8 mouse cellular contexts compared by ENCODE assay signal in the genomic region with DNA sequence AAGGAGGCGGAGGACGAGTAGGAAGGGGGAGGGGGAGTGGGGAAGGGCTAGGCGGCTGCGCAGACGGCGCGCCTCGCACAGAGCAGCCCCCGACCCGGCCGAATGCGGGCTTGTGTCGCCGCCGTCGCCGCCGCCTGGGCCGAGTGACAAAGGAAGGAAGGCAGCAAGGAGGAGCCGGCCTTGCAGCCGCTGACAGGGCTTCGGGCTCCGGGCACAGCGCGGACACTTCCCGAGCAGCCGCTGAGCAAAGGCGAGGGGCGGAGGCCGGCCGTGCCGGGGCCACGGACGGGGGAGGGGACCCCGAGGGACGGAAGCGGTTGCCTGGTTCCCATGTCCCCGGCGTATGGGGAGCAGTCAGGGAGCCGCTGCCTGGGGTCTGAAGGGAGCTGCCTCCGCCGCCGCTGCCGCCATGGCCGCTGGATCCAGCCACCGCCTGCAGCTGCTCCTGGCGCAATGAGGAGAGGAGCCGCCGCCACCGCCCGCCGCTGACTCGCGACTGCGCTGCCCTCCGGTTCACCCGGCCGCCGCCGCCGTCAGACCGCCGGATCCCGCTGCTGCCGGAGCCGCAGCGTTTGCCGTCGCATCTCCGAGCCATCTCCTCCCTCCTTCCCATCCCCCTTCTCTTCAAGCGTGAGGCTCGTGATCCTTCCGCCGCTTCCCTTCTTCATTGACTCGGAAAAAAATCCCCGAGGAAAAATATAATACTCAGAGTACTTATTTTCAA. TPM values are rescaled to one million over a fixed set of nuclear protein-coding genes. Genes with fewer than 3 reads are reported as not detected.
DNase-seq lines count a peak whose midpoint lies in the region; ATAC-seq and TF ChIP-seq lines count a peak whose summit lies in the region.

No protein-coding gene starts in this region.

- no peak for ATAC-seq in forebrain, embryonic 11.5 days (replicated peaks; ENCODE audit: low FRiP score)

- no peaks in the 10 kb centered on the region for H3K36me3 ChIP-seq in forebrain, embryonic 11.5 days (ENCODE audit: control insufficient read depth, insufficient read depth, low read length)

- DNase-seq in lung, adult 2 months: no peak
- DNase-seq in lung, adult 18-20 months: no peak
- DNase-seq in adipocyte (ENCODE audit: low spot score): peak; percentile 74
- no peak for DNase-seq in forebrain, embryonic 11.5 days (ENCODE audit: low spot score)
- peak; percentile 76 for DNase-seq in liver
- DNase-seq in retina, adult 2 months (ENCODE audit: low read depth, low spot score): peak; percentile 43
- DNase-seq in frontal cortex, postnatal 36 days (ENCODE audit: low spot score in 2 of 2): no peak
- DNase-seq in urinary bladder, postnatal 4 days (ENCODE audit: low spot score in 2 of 2): no peak

- under 1% methylated on average over 76 of the region's 76 CpGs for WGBS in lung, adult 2 months
- WGBS in forebrain, embryonic 11.5 days: under 1% methylated on average over 74 of the region's 76 CpGs

- peak overlapping the region; percentile 100 for H3K27ac ChIP-seq in forebrain, embryonic 11.5 days (ENCODE audit: low read depth, low read length)

- H3K9me3 ChIP-seq in forebrain, embryonic 11.5 days (ENCODE audit: control insufficient read depth, low read length): no peaks in the 10 kb centered on the region

- H3K27me3 ChIP-seq in forebrain, embryonic 11.5 days (ENCODE audit: control insufficient read depth, insufficient read depth, low read length): no peaks in the 10 kb centered on the region

- no peaks in the 10 kb centered on the region; the same call in 1 of the 2 replicates for H3K4me1 ChIP-seq in lung, adult 2 months (ENCODE audit: control insufficient read depth, insufficient read depth, low read length)
- 0 out of 2 replicates have a peak, but pooled peaks cover 1% of the 10 kb centered on the region for H3K4me1 ChIP-seq in forebrain, embryonic 11.5 days (replicated peaks; ENCODE audit: control insufficient read depth, insufficient read depth, low read length)

- H3K4me2 ChIP-seq in forebrain, embryonic 11.5 days (ENCODE audit: low read depth, low read length, severe bottlenecking): peak overlapping the region; percentile 66

- no peak for TF ChIP-seq CTCF in lung, adult 2 months (IDR thresholded peaks at IDR 0.05; ENCODE audit: insufficient read depth, low read length)

- peak overlapping the region; percentile 89 for H3K4me3 ChIP-seq in lung, adult 2 months (replicated peaks; ENCODE audit: extremely low read depth, low read depth, low read length)
- peak overlapping the region; percentile 97 for H3K4me3 ChIP-seq in forebrain, embryonic 11.5 days (ENCODE audit: low read depth, low read length)

- TF ChIP-seq POLR2A in lung, adult 2 months (IDR thresholded peaks at IDR 0.05; ENCODE audit: borderline replicate concordance, extremely low read depth, low read depth, low read length): peak; percentile 78

- peak overlapping the region; percentile 99 for H3K9ac ChIP-seq in forebrain, embryonic 11.5 days (ENCODE audit: low read length)

RNA-seq across cellular contexts. Expression of gene Gsk3b, which starts 0.8 kb away (rescaled TPM):
- polyA plus RNA-seq in lung, adult 2 months (2012; rRNA removed): 18.6 and 20.8 TPM in 2 replicates
- 106 and 110 TPM in 2 replicates for polyA plus RNA-seq in forebrain, embryonic 11.5 days (2014; fragmentation: Nextera tagmentation; extraction: Ambion mirVana)

Comparison
In these comparisons a context has a peak if more than half of its experiments do, and no peak if none do; other contexts are left out.
1. DNase-seq: peak in adipocyte (single experiment), liver (single experiment) and retina, adult 2 months (single experiment); none in lung, adult 2 months (single experiment), lung, adult 18-20 months (0 of 2), forebrain, embryonic 11.5 days (single experiment), frontal cortex, postnatal 36 days (0 of 2) and urinary bladder, postnatal 4 days (0 of 2).